Mouse (Mus musculus): Measurements from ENCODE around the gene Cdh12. TPM values are rescaled to one million over a fixed set of nuclear protein-coding genes. Genes with fewer than 3 reads are reported as not detected.
"Not testable (repeated sequence)": the region's sequence is repeated elsewhere in the genome, so short reads cannot be mapped to it uniquely, and the experiment has no call there.

Cdh12 gene
- polyA plus RNA-seq, 1 experiment from 2014 or later, result 0.09 TPM

- H3K27ac ChIP-seq; H3K36me3 ChIP-seq; H3K27me3 ChIP-seq; H3K9me3 ChIP-seq (replicated peaks); H3K4me3 ChIP-seq (replicated peaks); H3K9ac ChIP-seq; H3K4me1 ChIP-seq; ATAC-seq (replicated peaks; ENCODE audit: low FRiP score); H3K4me2 ChIP-seq: not testable (repeated sequence)
- WGBS, result 75% methylated on average over 3 of the region's 3 CpGs
Measured at GRCm38 (mm10) chr15:20605751-20606150, 156.7 kb downstream of the Cdh12 start.

GRCm38 (mm10) chr15:20634593-20634992, 185.5 kb downstream of the Cdh12 start:
- no peak for ATAC-seq (replicated peaks; ENCODE audit: low FRiP score)
- Histone ChIP-seq H3K27me3 (no peaks in the 10 kb centered on the region), H3K9me3 (replicated peaks) (no peaks in the 10 kb centered on the region), H3K27ac (no peak overlapping the region), H3K4me2 (no peak overlapping the region), H3K4me3 (replicated peaks) (no peak overlapping the region), H3K4me1 (no peaks in the 10 kb centered on the region), H3K9ac (no peak overlapping the region), H3K36me3 (no peaks in the 10 kb centered on the region)
- 77% methylated on average over 2 of the region's 2 CpGs for WGBS

- H3K9me3 ChIP-seq (replicated peaks), result no peaks in the 10 kb centered on the region
- no peak overlapping the region for H3K9ac ChIP-seq
- no peak overlapping the region for H3K27ac ChIP-seq
- H3K4me3 ChIP-seq (replicated peaks), result no peak overlapping the region
- H3K27me3 ChIP-seq, result no peaks in the 10 kb centered on the region
- WGBS, result 72% methylated on average over 2 of the region's 2 CpGs
- H3K4me2 ChIP-seq, result no peak overlapping the region
- H3K4me1 ChIP-seq, result no peaks in the 10 kb centered on the region
- ATAC-seq (replicated peaks; ENCODE audit: low FRiP score), result no peak
- H3K36me3 ChIP-seq, result no peaks in the 10 kb centered on the region
Measured at GRCm38 (mm10) chr15:20639155-20639554, 190.1 kb downstream of the Cdh12 start.

GRCm38 (mm10) chr15:20642905-20643414, 193.9 kb downstream of the Cdh12 start:
- H3K4me1 ChIP-seq, result no peaks in the 10 kb centered on the region
- H3K9me3 ChIP-seq (replicated peaks), result no peaks in the 10 kb centered on the region
- H3K27ac ChIP-seq, result no peak overlapping the region
- no peaks in the 10 kb centered on the region for H3K27me3 ChIP-seq
- ATAC-seq (replicated peaks; ENCODE audit: low FRiP score), result no peak
- H3K9ac ChIP-seq, result no peak overlapping the region
- 82% methylated on average over 3 of the region's 3 CpGs for whole genome bisulfite sequencing
- no peak overlapping the region for H3K4me2 ChIP-seq
- no peak overlapping the region for H3K4me3 ChIP-seq (replicated peaks)
- no peaks in the 10 kb centered on the region for H3K36me3 ChIP-seq

GRCm38 (mm10) chr15:20660221-20660620, 211.2 kb downstream of the Cdh12 start:
- Histone ChIP-seq H3K4me3 (replicated peaks) (no peak overlapping the region), H3K27ac (no peak overlapping the region), H3K9me3 (replicated peaks) (no peaks in the 10 kb centered on the region), H3K9ac (no peak overlapping the region), H3K4me1 (no peaks in the 10 kb centered on the region), H3K4me2 (no peak overlapping the region), H3K27me3 (no peaks in the 10 kb centered on the region), H3K36me3 (no peaks in the 10 kb centered on the region)
- WGBS, result 75% methylated on average over 2 of the region's 2 CpGs
- ATAC-seq (replicated peaks; ENCODE audit: low FRiP score), result no peak

- no peak for ATAC-seq (replicated peaks; ENCODE audit: low FRiP score)
- Histone ChIP-seq H3K27ac (no peak within 1 kb of the TSS), H3K4me3 (replicated peaks) (no peak within 1 kb of the TSS), H3K4me1 (no peaks in the 10 kb centered on the region), H3K27me3 (no peaks in the 10 kb centered on the region), H3K9me3 (replicated peaks) (no peaks in the 10 kb centered on the region), H3K4me2 (no peak within 1 kb of the TSS), H3K9ac (no peak within 1 kb of the TSS), H3K36me3 (no peaks in the 10 kb centered on the region)
- 88% methylated on average over 10 of the region's 10 CpGs for WGBS
Measured at GRCm38 (mm10) chr15:20666650-20667049, 217.6 kb downstream of the Cdh12 start, which contains the start of gene Acot10. Acot10 (minus strand) TSS chr15:20666750.

GRCm38 (mm10) chr15:20667350-20667749, 218.3 kb downstream of the Cdh12 start:
- Histone ChIP-seq H3K9me3 (replicated peaks) (no peaks in the 10 kb centered on the region), H3K36me3 (no peaks in the 10 kb centered on the region), H3K27ac (no peak overlapping the region), H3K4me1 (no peaks in the 10 kb centered on the region), H3K4me3 (replicated peaks) (no peak overlapping the region), H3K4me2 (no peak overlapping the region), H3K9ac (no peak overlapping the region), H3K27me3 (no peaks in the 10 kb centered on the region)
- ATAC-seq (replicated peaks; ENCODE audit: low FRiP score), result no peak

- WGBS, result 54% methylated on average over 1 of the region's 1 CpGs
- Histone ChIP-seq H3K9ac (no peak overlapping the region), H3K27me3 (no peaks in the 10 kb centered on the region), H3K4me1 (no peaks in the 10 kb centered on the region), H3K27ac (no peak overlapping the region), H3K36me3 (no peaks in the 10 kb centered on the region), H3K4me3 (replicated peaks) (no peak overlapping the region), H3K4me2 (no peak overlapping the region), H3K9me3 (replicated peaks) (no peaks in the 10 kb centered on the region)
- no peak for ATAC-seq (replicated peaks; ENCODE audit: low FRiP score)
Measured at GRCm38 (mm10) chr15:20667989-20668388, 218.9 kb downstream of the Cdh12 start.

GRCm38 (mm10) chr15:20669507-20669906, 220.4 kb downstream of the Cdh12 start:
- WGBS, result 56% methylated on average over 2 of the region's 2 CpGs
- not testable (repeated sequence) for ATAC-seq (replicated peaks; ENCODE audit: low FRiP score); H3K4me3 ChIP-seq (replicated peaks); H3K4me2 ChIP-seq; H3K9me3 ChIP-seq (replicated peaks); H3K36me3 ChIP-seq; H3K27me3 ChIP-seq; H3K9ac ChIP-seq; H3K27ac ChIP-seq; H3K4me1 ChIP-seq

- WGBS, result 41% methylated on average over 2 of the region's 2 CpGs
- no peaks in the 10 kb centered on the region for H3K4me1 ChIP-seq
- no peaks in the 10 kb centered on the region for H3K27me3 ChIP-seq
- no peaks in the 10 kb centered on the region for H3K36me3 ChIP-seq
- no peak for ATAC-seq (replicated peaks; ENCODE audit: low FRiP score)
- no peak overlapping the region for H3K4me2 ChIP-seq
- no peak overlapping the region for H3K9ac ChIP-seq
- H3K27ac ChIP-seq, result no peak overlapping the region
- H3K4me3 ChIP-seq (replicated peaks), result no peak overlapping the region
- H3K9me3 ChIP-seq (replicated peaks), result no peaks in the 10 kb centered on the region
Measured at GRCm38 (mm10) chr15:20682719-20683118, 233.7 kb downstream of the Cdh12 start.

GRCm38 (mm10) chr15:20684200-20684599, 235.1 kb downstream of the Cdh12 start:
- Histone ChIP-seq H3K4me3 (replicated peaks) (no peak overlapping the region), H3K9me3 (replicated peaks) (no peaks in the 10 kb centered on the region), H3K9ac (no peak overlapping the region), H3K27me3 (no peaks in the 10 kb centered on the region), H3K4me1 (no peaks in the 10 kb centered on the region), H3K4me2 (no peak overlapping the region), H3K36me3 (no peaks in the 10 kb centered on the region), H3K27ac (no peak overlapping the region)
- 84% methylated on average over 5 of the region's 5 CpGs for WGBS
- ATAC-seq (replicated peaks; ENCODE audit: low FRiP score), result no peak

- no peak for ATAC-seq (replicated peaks; ENCODE audit: low FRiP score)
- Histone ChIP-seq H3K4me2 (no peak overlapping the region), H3K9me3 (replicated peaks) (no peaks in the 10 kb centered on the region), H3K36me3 (no peaks in the 10 kb centered on the region), H3K27me3 (no peaks in the 10 kb centered on the region), H3K4me1 (no peaks in the 10 kb centered on the region), H3K9ac (no peak overlapping the region), H3K4me3 (replicated peaks) (no peak overlapping the region), H3K27ac (no peak overlapping the region)
- 80% methylated on average over 5 of the region's 5 CpGs for WGBS
Measured at GRCm38 (mm10) chr15:20696229-20696628, 247.2 kb downstream of the Cdh12 start.

- Histone ChIP-seq H3K9ac (no peak overlapping the region), H3K4me3 (replicated peaks) (no peak overlapping the region), H3K36me3 (no peaks in the 10 kb centered on the region), H3K4me2 (no peak overlapping the region), H3K9me3 (replicated peaks) (no peaks in the 10 kb centered on the region), H3K27me3 (no peaks in the 10 kb centered on the region), H3K4me1 (no peaks in the 10 kb centered on the region), H3K27ac (no peak overlapping the region)
- no peak for ATAC-seq (replicated peaks; ENCODE audit: low FRiP score)
- WGBS, result 72% methylated on average over 4 of the region's 4 CpGs
Measured at GRCm38 (mm10) chr15:20711859-20712258, 262.8 kb downstream of the Cdh12 start.
